Mouse (Mus musculus) thymus, adult 2 months (tissue): ENCODE data around the gene Lrrk1.

Source experiments
- CTCF ChIP-seq: fragments of 200-500 bp; IDR thresholded peaks from 2 replicates; pipeline ENCODE4 v1.5.1; 2012; ENCODE audit warnings: mild to moderate bottlenecking, control low read depth, low read length, moderate library complexity, borderline replicate concordance; ENCODE audit not compliant: control insufficient read depth, poor library complexity, insufficient read depth; ENCODE audit errors: extremely low read depth
- POLR2A ChIP-seq: fragments of 200-500 bp; IDR thresholded peaks from 2 replicates; pipeline ENCODE4 v1.6.1; 2012; ENCODE audit warnings: mild to moderate bottlenecking, low read length, control low read depth, moderate library complexity; ENCODE audit not compliant: control insufficient read depth, poor library complexity, insufficient read depth; ENCODE audit errors: extremely low read depth

GRCm38 (mm10) chr7:66184026-66184425 is 204.1 kb downstream of the Lrrk1 start:
- TF ChIP-seq POLR2A (no peak), CTCF (no peak)
